Comparison of ENCODE assay signal across 20 mouse cellular contexts in the genomic region with DNA sequence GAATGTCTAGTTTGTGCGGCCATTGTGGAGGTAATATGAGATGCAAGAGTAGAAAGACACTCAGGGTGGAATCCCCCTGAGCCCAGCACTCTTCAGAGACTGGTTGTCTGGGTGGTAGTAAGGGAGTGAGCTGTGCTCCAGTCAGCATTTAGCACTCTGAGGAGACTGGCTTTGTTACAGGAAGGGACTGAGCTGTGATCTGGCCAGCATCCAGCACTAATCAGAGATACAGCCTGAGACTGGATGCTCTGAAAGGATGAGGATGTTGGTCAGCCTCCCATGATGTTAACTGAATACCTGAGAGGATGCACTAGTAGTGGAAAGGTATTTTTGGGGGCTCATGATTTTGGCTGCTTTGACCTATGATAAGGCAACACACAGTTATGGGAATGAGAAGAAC.
A peak's percentile ranks its signal among the peaks of the same experiment; 100 is the strongest.
DNase-seq lines count a peak whose midpoint lies in the region; ATAC-seq and TF ChIP-seq lines count a peak whose summit lies in the region.
"Had no signal": no experiment of that assay in that cellular context is flagged by ENCODE, and none has a peak within 500 bp of the region (broad histone marks: within the 10 kb centered on the region; RNA-seq: fewer than 3 reads in every experiment).

No protein-coding gene starts in this region.

- no peaks in the 10 kb centered on the region for H3K36me3 ChIP-seq in heart, embryonic 14.5 days (ENCODE audit: control insufficient read depth, insufficient read depth, low read length)
- no peaks in the 10 kb centered on the region for H3K36me3 ChIP-seq in heart, embryonic 10.5 days
- no peaks in the 10 kb centered on the region for H3K36me3 ChIP-seq in lung, embryonic 14.5 days (ENCODE audit: insufficient read depth)
- H3K36me3 ChIP-seq: embryonic facial prominence, embryonic 10.5 days; embryonic facial prominence, embryonic 12.5 days had no signal

- ATAC-seq in heart, embryonic 14.5 days (ENCODE audit: insufficient number of reproducible peaks, insufficient read depth, low FRiP score, low read depth), result 0 out of 2 replicates have a peak, but pooled peaks have one; percentile 26
- ATAC-seq in lung, embryonic 14.5 days (ENCODE audit: insufficient read depth), result no peak
- no peak for ATAC-seq in megakaryocyte-erythroid progenitor cell, adult 5-6 weeks (replicated peaks; ENCODE audit: low FRiP score, low TSS enrichment, poor library complexity, severe bottlenecking)
- ATAC-seq: CD4-positive, CD25-positive, alpha-beta regulatory T cell, adult 4 months; forebrain, embryonic 13.5 days; forebrain, embryonic 16.5 days had no signal

- no peak overlapping the region for H3K4me3 ChIP-seq in heart, embryonic 14.5 days (ENCODE audit: control insufficient read depth in 1 of 2, insufficient read depth in 1 of 2, low read depth in 1 of 2, low read length in 2 of 2)
- H3K4me3 ChIP-seq in heart, embryonic 10.5 days, result no peak overlapping the region
- no peak overlapping the region for H3K4me3 ChIP-seq in lung, embryonic 14.5 days (ENCODE audit: low read depth, low read length)
- H3K4me3 ChIP-seq: embryonic facial prominence, embryonic 10.5 days; embryonic facial prominence, embryonic 12.5 days; forebrain, embryonic 13.5 days had no signal

- 57% methylated on average over 1 of the region's 1 CpGs for WGBS in heart, embryonic 14.5 days
- 74% methylated on average over 1 of the region's 1 CpGs for WGBS in heart, embryonic 10.5 days
- WGBS in lung, embryonic 14.5 days, result 50% methylated on average over 1 of the region's 1 CpGs

- no peak overlapping the region for H3K27ac ChIP-seq in heart, embryonic 14.5 days (replicated peaks in 1 of 2; ENCODE audit: control insufficient read depth in 1 of 2, insufficient read depth in 1 of 2, low read depth in 2 of 2, low read length in 2 of 2)
- no peak overlapping the region for H3K27ac ChIP-seq in heart, embryonic 10.5 days
- H3K27ac ChIP-seq in lung, embryonic 14.5 days (ENCODE audit: low read depth), result no peak overlapping the region
- H3K27ac ChIP-seq: embryonic facial prominence, embryonic 10.5 days; embryonic facial prominence, embryonic 12.5 days; forebrain, embryonic 13.5 days had no signal

- H3K4me2 ChIP-seq in heart, embryonic 14.5 days (ENCODE audit: low read length), result no peak overlapping the region
- H3K4me2 ChIP-seq in lung, embryonic 14.5 days, result no peak overlapping the region
- H3K4me2 ChIP-seq: embryonic facial prominence, embryonic 12.5 days; forebrain, embryonic 13.5 days had no signal

- no peaks in the 10 kb centered on the region for H3K4me1 ChIP-seq in heart, embryonic 14.5 days (ENCODE audit: control insufficient read depth in 2 of 2, insufficient read depth in 2 of 2, low read length in 2 of 2)
- H3K4me1 ChIP-seq in heart, embryonic 10.5 days, result no peaks in the 10 kb centered on the region
- no peaks in the 10 kb centered on the region for H3K4me1 ChIP-seq in lung, embryonic 14.5 days (ENCODE audit: insufficient read depth)

- DNase-seq in cerebellum, postnatal 10 days, result peak; percentile 45 to 50
- no peak for DNase-seq in cerebellum, adult 9-10 months
- DNase-seq in heart, embryonic 10.5 days (ENCODE audit: low spot score), result no peak
- DNase-seq in lung, embryonic 14.5 days, result peak; percentile 49
- no peak for DNase-seq in lung, postnatal 14 days
- DNase-seq: adrenal gland, adult 2 months; adrenal gland, postnatal 10 days; adrenal gland, postnatal 25 days; B cell, adult 2 months; cerebellum, adult 11-12 months; cerebellum, adult 2 months; cerebellum, adult 9-11 months; cerebellum, postnatal 25 days had no signal

- no peaks in the 10 kb centered on the region for H3K27me3 ChIP-seq in heart, embryonic 14.5 days (ENCODE audit: control insufficient read depth, insufficient read depth, low read length)
- H3K27me3 ChIP-seq in heart, embryonic 10.5 days (ENCODE audit: insufficient read depth, poor library complexity, severe bottlenecking), result no peaks in the 10 kb centered on the region
- H3K27me3 ChIP-seq in lung, embryonic 14.5 days (ENCODE audit: insufficient read depth, low read length), result no peaks in the 10 kb centered on the region
- H3K27me3 ChIP-seq: embryonic facial prominence, embryonic 12.5 days; forebrain, embryonic 13.5 days had no signal

- H3K9ac ChIP-seq in heart, embryonic 14.5 days (ENCODE audit: low read length), result no peak overlapping the region
- H3K9ac ChIP-seq in lung, embryonic 14.5 days, result no peak overlapping the region
- H3K9ac ChIP-seq: embryonic facial prominence, embryonic 12.5 days; forebrain, embryonic 13.5 days had no signal

- no peaks in the 10 kb centered on the region for H3K9me3 ChIP-seq in heart, embryonic 14.5 days (ENCODE audit: control insufficient read depth, low read length)
- H3K9me3 ChIP-seq in heart, embryonic 10.5 days, result no peaks in the 10 kb centered on the region
- H3K9me3 ChIP-seq in lung, embryonic 14.5 days (ENCODE audit: low read depth, low read length), result no peaks in the 10 kb centered on the region
- H3K9me3 ChIP-seq: embryonic facial prominence, embryonic 10.5 days; embryonic facial prominence, embryonic 12.5 days; forebrain, embryonic 13.5 days had no signal

- no peak for TF ChIP-seq CTCF in lung, embryonic 14.5 days (IDR thresholded peaks at IDR 0.05; ENCODE audit: low read depth)

Comparison
In these comparisons a context has a peak if more than half of its experiments do, and no peak if none do; other contexts are left out.
1. DNase-seq: peak in cerebellum, postnatal 10 days (2 of 2) and lung, embryonic 14.5 days (single experiment); none in cerebellum, adult 9-10 months (single experiment), heart, embryonic 10.5 days (single experiment) and lung, postnatal 14 days (single experiment).